Mouse (Mus musculus) lung, postnatal 14 days (tissue): ENCODE measurements around the gene Tyw1.

Source experiments
- DNase-seq: peaks from one replicate; pipeline ENCODE4 v3.0.0; 2021

Tyw1 gene

GRCm38 (mm10) chr5:130266651-130267050 lies 11.2 kb downstream of the Tyw1 start:
- peak; percentile 25 for DNase-seq

GRCm38 (mm10) chr5:130267316-130267715 lies 11.9 kb downstream of the Tyw1 start:
- peak; percentile 25 for DNase-seq

GRCm38 (mm10) chr5:130268976-130269375 lies 13.6 kb downstream of the Tyw1 start:
- no peak for DNase-seq

- no peak for DNase-seq
These were observed 16.9 kb downstream of the Tyw1 start for GRCm38 (mm10) chr5:130272344-130272743.

DNA sequence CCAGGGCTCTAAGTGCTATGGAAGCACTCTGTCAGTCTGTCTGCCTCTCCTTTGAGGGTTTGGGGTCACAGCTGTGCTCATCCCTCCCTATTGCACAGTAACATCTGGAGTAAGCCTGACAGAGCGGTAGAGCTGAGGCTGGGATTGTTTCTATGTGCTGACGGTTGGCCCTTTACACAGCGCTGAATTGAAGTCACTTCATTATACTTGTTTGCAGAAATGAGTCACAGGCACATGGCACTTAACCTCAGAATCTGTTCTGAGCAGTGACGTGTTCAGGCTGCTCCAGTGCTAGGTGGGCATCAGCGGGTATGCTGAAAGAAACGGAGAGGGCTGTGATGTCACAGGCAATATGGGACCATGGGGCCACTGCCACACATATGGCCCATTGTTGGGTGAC lies 17.6 kb downstream of the Tyw1 start:
- DNase-seq: no peak

GRCm38 (mm10) chr5:130275509-130275908 lies 20.1 kb downstream of the Tyw1 start:
- DNase-seq: peak; percentile 53

- DNase-seq: no peak
These were observed 22.6 kb downstream of the Tyw1 start for GRCm38 (mm10) chr5:130278011-130278472.

- DNase-seq: no peak
These were observed 27.8 kb downstream of the Tyw1 start for GRCm38 (mm10) chr5:130283079-130283732.

- DNase-seq: no peak
These were observed 32.7 kb downstream of the Tyw1 start for GRCm38 (mm10) chr5:130288106-130288505.

DNA sequence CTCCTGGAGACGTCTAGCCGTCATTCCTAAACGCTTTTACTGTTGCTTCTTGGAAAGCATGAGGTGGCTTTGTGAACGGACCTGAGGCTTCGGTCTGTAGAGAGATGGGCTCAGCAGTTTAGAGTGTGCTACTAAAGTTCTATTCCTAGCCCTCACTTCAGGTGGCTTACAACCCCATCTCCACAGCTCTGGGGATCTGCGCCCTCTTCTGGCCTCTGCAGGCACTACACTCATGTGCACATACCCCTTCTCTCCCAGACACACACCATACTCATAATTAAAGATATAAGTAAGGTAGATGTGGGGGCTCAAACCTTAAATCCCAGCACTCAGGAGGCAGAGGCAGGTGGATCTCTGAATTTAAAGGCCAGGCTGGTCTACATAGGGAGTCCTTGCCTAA lies 34.8 kb downstream of the Tyw1 start:
- no peak for DNase-seq

DNA sequence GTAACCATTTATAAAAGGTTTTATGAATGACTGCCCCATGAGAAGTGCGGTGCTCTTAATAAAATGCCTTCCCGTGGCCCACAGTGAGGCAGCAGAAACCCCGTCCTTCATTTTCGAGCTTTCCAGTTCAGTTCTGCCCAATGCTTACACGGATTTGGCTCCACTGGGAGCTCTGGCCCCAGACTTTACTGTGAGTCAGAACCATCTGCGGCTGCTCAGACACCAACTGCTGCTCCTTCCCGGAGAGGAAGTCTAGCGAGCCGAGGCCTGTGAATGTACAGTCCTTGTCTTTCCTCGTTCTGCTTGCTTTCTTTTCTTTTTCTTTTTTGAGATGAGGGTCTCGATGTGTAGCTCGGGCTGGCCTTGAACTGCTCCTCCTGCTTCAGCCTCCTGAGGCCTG lies 35.4 kb downstream of the Tyw1 start:
- no peak for DNase-seq

DNA sequence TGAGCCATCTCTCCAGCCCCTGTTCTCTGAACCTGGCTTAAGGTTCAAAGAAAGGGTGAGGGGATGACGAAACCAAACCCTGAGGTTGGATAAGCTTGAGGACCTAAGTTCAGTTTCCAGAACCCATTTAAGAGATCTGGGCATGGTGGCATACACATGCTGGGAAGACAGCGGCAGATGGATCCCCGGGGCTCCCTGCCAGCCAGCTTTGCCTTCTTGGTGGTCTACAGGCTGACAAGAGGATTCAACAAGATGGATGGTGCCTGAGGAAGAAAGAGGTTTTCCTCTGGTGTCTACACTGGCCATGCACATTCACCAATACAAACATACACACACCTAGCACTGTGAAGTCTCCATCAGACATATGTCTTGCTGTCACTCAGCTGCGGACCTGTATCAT lies 37.6 kb downstream of the Tyw1 start:
- no peak for DNase-seq

DNA sequence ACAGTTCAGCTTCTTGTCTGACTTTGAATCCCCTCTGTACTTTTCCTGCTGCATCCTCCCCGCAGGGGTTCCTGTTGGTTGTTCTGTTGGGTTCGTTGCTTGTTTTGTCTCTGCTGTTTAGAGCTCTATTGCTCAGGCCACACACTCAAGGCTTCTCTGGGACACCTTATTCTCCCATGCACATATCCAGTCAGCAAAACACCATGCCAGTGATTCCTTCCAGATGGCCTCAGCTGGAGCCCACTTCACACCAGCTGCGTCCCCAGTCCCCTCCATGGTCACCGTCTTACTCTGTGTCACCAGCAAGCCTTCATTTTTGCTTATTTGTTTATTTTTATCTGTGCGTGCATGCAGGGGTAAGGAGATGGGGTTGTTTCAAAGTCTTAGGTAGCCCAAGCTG lies 38.5 kb downstream of the Tyw1 start:
- DNase-seq: peak; percentile 5

DNA sequence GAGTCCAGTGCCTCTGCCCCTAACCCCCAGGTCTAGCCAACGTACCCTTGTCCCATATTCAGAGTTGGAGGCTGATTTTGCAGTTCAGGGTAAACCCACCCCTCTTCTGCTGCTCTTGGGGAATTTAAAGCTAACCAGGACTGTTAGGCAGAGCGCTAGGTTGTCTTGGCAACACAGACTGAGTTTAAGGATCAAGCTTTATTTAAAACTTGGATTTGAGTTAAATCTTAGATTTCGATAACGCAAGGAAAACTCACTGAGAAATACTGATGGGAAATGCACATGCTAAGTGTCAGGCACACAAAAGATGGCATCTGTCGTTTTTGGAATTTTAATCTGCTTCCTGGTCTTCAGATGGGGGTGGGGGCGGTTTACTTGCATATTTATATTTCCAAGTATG lies 39.2 kb downstream of the Tyw1 start:
- no peak for DNase-seq

GRCm38 (mm10) chr5:130296071-130296470 lies 40.7 kb downstream of the Tyw1 start:
- DNase-seq: no peak

- DNase-seq: no peak
These were observed 43.5 kb downstream of the Tyw1 start for GRCm38 (mm10) chr5:130298831-130299460.

DNA sequence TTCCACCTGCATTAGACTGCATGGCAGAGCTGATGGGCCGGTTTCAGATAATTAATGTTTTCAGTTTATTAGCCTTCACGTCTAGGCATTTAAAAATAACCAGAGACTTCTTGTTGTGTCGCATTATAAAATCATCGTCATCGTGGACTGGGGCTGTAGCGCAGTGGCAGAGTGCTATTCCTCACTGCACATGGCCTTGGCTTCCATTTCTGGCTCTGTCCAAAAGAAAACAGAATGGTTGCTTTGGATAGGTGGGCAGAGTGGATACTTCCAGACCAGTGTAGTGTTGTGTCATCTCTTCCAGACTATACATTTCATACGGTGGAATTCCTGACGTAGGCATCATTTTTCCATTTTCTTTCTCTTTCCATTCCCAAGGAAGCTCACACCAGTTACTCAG lies 44.1 kb downstream of the Tyw1 start:
- DNase-seq: no peak

- DNase-seq: no peak
These were observed 48.2 kb downstream of the Tyw1 start for GRCm38 (mm10) chr5:130303611-130304010.

GRCm38 (mm10) chr5:130307921-130308320 lies 52.5 kb downstream of the Tyw1 start:
- no peak for DNase-seq

DNA sequence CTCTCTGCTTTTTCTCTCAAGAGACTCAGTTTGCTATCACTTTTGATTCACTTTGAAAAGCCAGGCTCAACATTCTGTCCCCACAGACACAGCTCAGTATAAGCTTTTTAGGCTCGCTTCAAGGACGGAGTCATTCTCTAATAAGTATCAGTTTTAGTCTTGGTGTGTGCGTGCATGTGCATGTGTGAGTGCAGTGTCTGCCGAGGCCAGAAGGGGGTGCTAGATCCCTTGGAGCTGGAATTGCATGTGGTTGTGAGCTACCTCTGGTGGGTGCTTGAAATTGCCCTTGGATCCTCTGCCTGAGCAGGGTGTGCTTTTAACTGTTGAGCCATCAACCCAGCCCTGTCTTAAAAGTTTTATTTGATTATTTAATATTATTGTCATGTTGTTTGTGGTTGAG lies 54.7 kb downstream of the Tyw1 start:
- no peak for DNase-seq

- DNase-seq: peak; percentile 57
These were observed 55.4 kb downstream of the Tyw1 start for GRCm38 (mm10) chr5:130310827-130311226.

DNA sequence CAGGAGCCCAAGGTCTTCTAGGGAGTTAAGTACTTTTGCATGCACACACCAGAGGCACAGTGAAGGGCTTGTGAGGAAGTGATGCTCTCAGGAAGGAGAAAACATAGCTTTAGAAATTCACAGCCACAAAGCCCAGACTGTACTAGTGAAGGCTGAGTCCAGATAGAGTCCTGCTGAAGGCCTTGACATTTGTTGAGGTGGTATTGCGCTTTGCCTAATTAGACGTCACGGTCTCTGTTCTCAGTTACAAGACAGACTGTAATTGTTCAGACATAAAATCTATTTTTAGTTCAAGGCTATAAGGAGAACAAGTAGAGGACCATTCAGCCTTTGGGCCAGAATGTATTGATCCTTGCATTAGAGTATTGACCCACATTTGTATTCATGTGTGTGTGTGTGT lies 58.1 kb downstream of the Tyw1 start:
- no peak for DNase-seq

DNA sequence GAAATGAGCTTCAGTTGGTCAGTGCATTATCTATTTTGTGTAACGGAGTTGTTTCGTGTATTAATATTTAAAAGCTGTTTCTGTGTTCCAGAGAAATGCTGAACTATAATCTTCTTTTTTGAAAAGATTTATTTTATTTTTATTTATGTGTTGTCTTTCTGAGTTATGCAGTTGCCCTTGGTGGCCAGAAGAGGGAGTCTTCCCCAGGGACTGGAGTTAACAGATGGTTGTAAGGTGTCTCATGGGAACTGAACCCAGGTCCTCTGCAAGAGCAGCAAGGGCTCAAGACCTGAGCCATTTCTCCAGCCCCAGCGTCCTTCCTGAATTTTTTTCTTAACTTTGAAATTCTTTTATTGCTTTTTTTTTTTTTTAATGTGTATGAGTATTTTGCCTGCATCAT lies 59.5 kb downstream of the Tyw1 start:
- no peak for DNase-seq

- DNase-seq: no peak
These were observed 60.9 kb downstream of the Tyw1 start for GRCm38 (mm10) chr5:130316321-130316720.

GRCm38 (mm10) chr5:130319783-130320182 lies 64.4 kb downstream of the Tyw1 start:
- no peak for DNase-seq
